ENCODE assay signal across 20 mouse cellular contexts in genomic region chr9:122397156-122397555, GRCm38 (mm10).
"Had no signal": no experiment of that assay in that cellular context is flagged by ENCODE, and none has a peak within 500 bp of the region (broad histone marks: within the 10 kb centered on the region; RNA-seq: fewer than 3 reads in every experiment).

No protein-coding gene starts in this region.

- H3K36me3 ChIP-seq: limb, embryonic 12.5 days; limb, embryonic 15.5 days; midbrain, embryonic 12.5 days; midbrain, embryonic 15.5 days; neural tube, embryonic 12.5 days; neural tube, embryonic 15.5 days; stomach, embryonic 15.5 days had no signal

- H3K4me1 ChIP-seq: limb, embryonic 15.5 days; midbrain, embryonic 12.5 days; midbrain, embryonic 15.5 days; neural tube, embryonic 12.5 days; neural tube, embryonic 15.5 days; stomach, embryonic 15.5 days had no signal

- H3K9me3 ChIP-seq: limb, embryonic 12.5 days; limb, embryonic 15.5 days; midbrain, embryonic 12.5 days; midbrain, embryonic 15.5 days; neural tube, embryonic 12.5 days; neural tube, embryonic 15.5 days; stomach, embryonic 15.5 days had no signal

- DNase-seq: kidney, postnatal 14 days; kidney, postnatal 4 days; left cerebral cortex, postnatal 4 days; liver, postnatal 0 days; lung, embryonic 14.5 days; right cerebral cortex, postnatal 25 days; spleen, adult 18-20 months; thymus, adult 2 months; thymus, postnatal 14 days; thymus, postnatal 4 days had no signal

- H3K27ac ChIP-seq: limb, embryonic 12.5 days; limb, embryonic 15.5 days; liver, embryonic 14.5 days; macrophage; midbrain, embryonic 12.5 days; midbrain, embryonic 15.5 days; neural tube, embryonic 12.5 days; neural tube, embryonic 15.5 days; stomach, embryonic 15.5 days had no signal

- H3K4me3 ChIP-seq: limb, embryonic 12.5 days; limb, embryonic 15.5 days; midbrain, embryonic 12.5 days; midbrain, embryonic 15.5 days; neural tube, embryonic 12.5 days; neural tube, embryonic 15.5 days; stomach, embryonic 15.5 days had no signal

- H3K27me3 ChIP-seq: limb, embryonic 12.5 days; limb, embryonic 15.5 days; midbrain, embryonic 12.5 days; midbrain, embryonic 15.5 days; neural tube, embryonic 12.5 days; neural tube, embryonic 15.5 days; stomach, embryonic 15.5 days had no signal

- ATAC-seq: liver, postnatal 0 days; lung, postnatal 0 days; midbrain, embryonic 15.5 days had no signal
